23 mouse cellular contexts compared by ENCODE assay signal in genomic region chr15:77296635-77297034, GRCm38 (mm10). TPM values are rescaled to one million over a fixed set of nuclear protein-coding genes. Genes with fewer than 3 reads are reported as not detected.
A peak's percentile ranks its signal among the peaks of the same experiment; 100 is the strongest.
DNase-seq lines count a peak whose midpoint lies in the region; ATAC-seq lines count a peak whose summit lies in the region.
"Had no signal": no experiment of that assay in that cellular context is flagged by ENCODE, and none has a peak within 500 bp of the region (broad histone marks: within the 10 kb centered on the region; RNA-seq: fewer than 3 reads in every experiment).

No protein-coding gene starts in this region.

- H3K9me3 ChIP-seq in forebrain, embryonic 13.5 days (replicated peaks) = no peaks in the 10 kb centered on the region
- no peaks in the 10 kb centered on the region for H3K9me3 ChIP-seq in forebrain, embryonic 10.5 days
- H3K9me3 ChIP-seq in lung, embryonic 16.5 days (ENCODE audit: control insufficient read depth, low read length) = no peaks in the 10 kb centered on the region
- H3K9me3 ChIP-seq in limb, embryonic 10.5 days (replicated peaks) = no peaks in the 10 kb centered on the region
- no peaks in the 10 kb centered on the region for H3K9me3 ChIP-seq in stomach, embryonic 16.5 days (replicated peaks; ENCODE audit: control insufficient read depth, low read length)
- H3K9me3 ChIP-seq: heart, embryonic 15.5 days; hindbrain, embryonic 15.5 days; liver, embryonic 13.5 days had no signal

- peaks cover 32% of the 10 kb centered on the region for H3K4me1 ChIP-seq in forebrain, embryonic 13.5 days
- H3K4me1 ChIP-seq in forebrain, embryonic 10.5 days = peaks cover 64% of the 10 kb centered on the region
- H3K4me1 ChIP-seq in lung, embryonic 16.5 days (replicated peaks; ENCODE audit: control insufficient read depth, insufficient read depth, low read length) = peaks cover 16% of the 10 kb centered on the region
- peaks cover 89% of the 10 kb centered on the region for H3K4me1 ChIP-seq in limb, embryonic 10.5 days
- H3K4me1 ChIP-seq in stomach, embryonic 16.5 days (ENCODE audit: control insufficient read depth, insufficient read depth, low read length) = peaks cover 37% of the 10 kb centered on the region

- DNase-seq in forebrain, embryonic 10.5 days (ENCODE audit: extremely low spot score, low spot score) = no peak
- no peak for DNase-seq in lung, postnatal 4 days
- no peak for DNase-seq in limb, embryonic 10.5 days (ENCODE audit: low spot score)
- DNase-seq: adrenal gland, postnatal 25 days; cerebellum, adult 11-12 months; cerebellum, postnatal 14 days; embryo, embryonic 11 days; gastrocnemius, postnatal 25 days; heart, postnatal 4 days; kidney, adult 11 months; layer of hippocampus, postnatal 36 days; liver, embryonic 13.5 days; lung, postnatal 36 days; thymus, postnatal 25 days had no signal

- ATAC-seq in forebrain, embryonic 13.5 days = no peak
- ATAC-seq in lung, embryonic 16.5 days (ENCODE audit: low read depth) = peak; percentile 55; the same call in 1 of the 2 replicates
- ATAC-seq in stomach, embryonic 16.5 days (ENCODE audit: insufficient read depth, low FRiP score) = peak; percentile 62; the same call in 1 of the 2 replicates
- no peak for ATAC-seq in frontal cortex, adult (ENCODE audit: low TSS enrichment)
- ATAC-seq: CD4-positive, CD25-positive, alpha-beta regulatory T cell, adult 4 months; midbrain, embryonic 16.5 days had no signal

- H3K9ac ChIP-seq in forebrain, embryonic 13.5 days = no peak overlapping the region
- H3K9ac ChIP-seq in lung, embryonic 16.5 days (ENCODE audit: low read length) = no peak overlapping the region
- H3K9ac ChIP-seq in stomach, embryonic 16.5 days (ENCODE audit: low read length) = no peak overlapping the region
- H3K9ac ChIP-seq: heart, embryonic 15.5 days; hindbrain, embryonic 15.5 days; liver, embryonic 13.5 days had no signal

- H3K4me2 ChIP-seq in forebrain, embryonic 13.5 days = no peak overlapping the region
- no peak overlapping the region for H3K4me2 ChIP-seq in lung, embryonic 16.5 days (ENCODE audit: low read depth, low read length)
- H3K4me2 ChIP-seq in stomach, embryonic 16.5 days (ENCODE audit: low read depth, low read length) = 0 out of 2 replicates have a peak overlapping the region, but pooled peaks have one; percentile 6
- H3K4me2 ChIP-seq: heart, embryonic 15.5 days; hindbrain, embryonic 15.5 days; liver, embryonic 13.5 days had no signal

- WGBS in forebrain, embryonic 13.5 days = 59% methylated on average over 2 of the region's 2 CpGs
- WGBS in forebrain, embryonic 10.5 days = 76% methylated on average over 2 of the region's 2 CpGs
- WGBS in lung, embryonic 16.5 days = 72% methylated on average over 2 of the region's 2 CpGs
- WGBS in limb, embryonic 10.5 days = 75% methylated on average over 2 of the region's 2 CpGs
- 62% methylated on average over 2 of the region's 2 CpGs for WGBS in stomach, embryonic 16.5 days

- H3K36me3 ChIP-seq in forebrain, embryonic 13.5 days (ENCODE audit: poor library complexity, severe bottlenecking) = no peaks in the 10 kb centered on the region
- H3K36me3 ChIP-seq in forebrain, embryonic 10.5 days (replicated peaks) = peaks cover 8% of the 10 kb centered on the region
- no peaks in the 10 kb centered on the region for H3K36me3 ChIP-seq in lung, embryonic 16.5 days (ENCODE audit: control insufficient read depth, insufficient read depth, low read length)
- H3K36me3 ChIP-seq in limb, embryonic 10.5 days = peaks cover 9% of the 10 kb centered on the region
- no peaks in the 10 kb centered on the region for H3K36me3 ChIP-seq in stomach, embryonic 16.5 days (ENCODE audit: control insufficient read depth, insufficient read depth, low read length)
- H3K36me3 ChIP-seq: heart, embryonic 15.5 days; hindbrain, embryonic 15.5 days; liver, embryonic 13.5 days had no signal

- no peaks in the 10 kb centered on the region for H3K27me3 ChIP-seq in forebrain, embryonic 13.5 days
- H3K27me3 ChIP-seq in forebrain, embryonic 10.5 days (ENCODE audit: poor library complexity, severe bottlenecking) = no peaks in the 10 kb centered on the region
- no peaks in the 10 kb centered on the region for H3K27me3 ChIP-seq in lung, embryonic 16.5 days (ENCODE audit: control insufficient read depth, insufficient read depth, low read depth, low read length)
- H3K27me3 ChIP-seq in limb, embryonic 10.5 days (ENCODE audit: low read depth, poor library complexity, severe bottlenecking) = no peaks in the 10 kb centered on the region
- H3K27me3 ChIP-seq in stomach, embryonic 16.5 days (ENCODE audit: control insufficient read depth, insufficient read depth, low read length) = no peaks in the 10 kb centered on the region
- H3K27me3 ChIP-seq: heart, embryonic 15.5 days; hindbrain, embryonic 15.5 days; liver, embryonic 13.5 days had no signal

- H3K4me3 ChIP-seq in forebrain, embryonic 13.5 days = no peak overlapping the region
- no peak overlapping the region for H3K4me3 ChIP-seq in forebrain, embryonic 10.5 days
- no peak overlapping the region for H3K4me3 ChIP-seq in lung, embryonic 16.5 days (ENCODE audit: low read length)
- H3K4me3 ChIP-seq in limb, embryonic 10.5 days = no peak overlapping the region
- H3K4me3 ChIP-seq in stomach, embryonic 16.5 days (replicated peaks; ENCODE audit: low read length) = no peak overlapping the region
- H3K4me3 ChIP-seq: heart, embryonic 15.5 days; hindbrain, embryonic 15.5 days; liver, embryonic 13.5 days had no signal

- peak overlapping the region; percentile 10; the same call in 1 of the 2 replicates for H3K27ac ChIP-seq in forebrain, embryonic 13.5 days
- H3K27ac ChIP-seq in forebrain, embryonic 10.5 days = no peak overlapping the region
- 0 out of 2 replicates have a peak overlapping the region, but pooled peaks have one; percentile 13 for H3K27ac ChIP-seq in lung, embryonic 16.5 days (ENCODE audit: low read length)
- H3K27ac ChIP-seq in limb, embryonic 10.5 days = peak overlapping the region; percentile 67; the same call in 1 of the 2 replicates
- H3K27ac ChIP-seq in stomach, embryonic 16.5 days (ENCODE audit: low read length) = peak overlapping the region; percentile 65; the same call in 1 of the 2 replicates
- H3K27ac ChIP-seq: heart, embryonic 15.5 days; hindbrain, embryonic 15.5 days; kidney, postnatal 0 days; liver, embryonic 13.5 days had no signal

RNA-seq across cellular contexts. Expression of gene Rbfox2, which starts 10.2 kb away (rescaled TPM):
- polyA plus RNA-seq in forebrain, embryonic 13.5 days (2015; fragmentation: Nextera tagmentation; extraction: Ambion mirVana) = 116 and 122 TPM in 2 replicates
- polyA plus RNA-seq in forebrain, embryonic 10.5 days (2016; fragmentation: Nextera tagmentation; extraction: Ambion mirVana) = 35.8 and 39.0 TPM in 2 replicates
- 39.1 and 41.9 TPM in 2 replicates for polyA plus RNA-seq in lung, embryonic 16.5 days (2015; fragmentation: Nextera tagmentation; extraction: Ambion mirVana)
- polyA plus RNA-seq in limb, embryonic 10.5 days (2016; fragmentation: Nextera tagmentation; extraction: Ambion mirVana) = 45.8 and 62.6 TPM in 2 replicates
- polyA plus RNA-seq in stomach, embryonic 16.5 days (2015; fragmentation: Nextera tagmentation; extraction: Ambion mirVana) = 55.7 and 63.6 TPM in 2 replicates
- polyA plus RNA-seq: CD4-positive, CD25-positive, alpha-beta regulatory T cell, adult 4 months had no signal

Comparison
In these comparisons a context has a peak if more than half of its experiments do, and no peak if none do; other contexts are left out.
1. ATAC-seq: peak in lung, embryonic 16.5 days (single experiment) and stomach, embryonic 16.5 days (single experiment); none in forebrain, embryonic 13.5 days (single experiment) and frontal cortex, adult (single experiment).